ENCODE assay signal across 15 mouse cellular contexts in genomic region chr3:129581024-129581423, GRCm38 (mm10). TPM values are rescaled to one million over a fixed set of nuclear protein-coding genes. Genes with fewer than 3 reads are reported as not detected.
DNase-seq lines count a peak whose midpoint lies in the region; ATAC-seq and TF ChIP-seq lines count a peak whose summit lies in the region.
"Had no signal": no experiment of that assay in that cellular context is flagged by ENCODE, and none has a peak within 500 bp of the region (broad histone marks: within the 10 kb centered on the region; RNA-seq: fewer than 3 reads in every experiment).

No protein-coding gene starts in this region.

- ATAC-seq in hindbrain, postnatal 0 days, result no peak
- no peak for ATAC-seq in hindbrain, embryonic 16.5 days
- ATAC-seq: intestine, embryonic 16.5 days; midbrain, embryonic 16.5 days had no signal

- H3K27ac ChIP-seq in hindbrain, postnatal 0 days, result no peak overlapping the region
- no peak overlapping the region for H3K27ac ChIP-seq in hindbrain, embryonic 16.5 days (ENCODE audit: low read depth, low read length)
- peak overlapping the region; percentile 75 for H3K27ac ChIP-seq in liver, adult 2 months (replicated peaks; ENCODE audit: insufficient read depth, low read depth, low read length)
- H3K27ac ChIP-seq in small intestine, adult 2 months (ENCODE audit: insufficient read depth, low read depth, low read length), result peak overlapping the region; percentile 95
- H3K27ac ChIP-seq: embryonic facial prominence, embryonic 15.5 days; forebrain, embryonic 10.5 days; hindbrain, embryonic 12.5 days had no signal

- H3K9ac ChIP-seq in hindbrain, postnatal 0 days (replicated peaks; ENCODE audit: low read length), result no peak overlapping the region
- no peak overlapping the region for H3K9ac ChIP-seq in hindbrain, embryonic 16.5 days (ENCODE audit: low read depth, low read length)
- no peak overlapping the region for H3K9ac ChIP-seq in liver, adult 2 months (ENCODE audit: low read depth, low read length)
- H3K9ac ChIP-seq: embryonic facial prominence, embryonic 15.5 days; hindbrain, embryonic 12.5 days had no signal

- no peaks in the 10 kb centered on the region for H3K27me3 ChIP-seq in hindbrain, postnatal 0 days (ENCODE audit: insufficient read depth, low read length)
- H3K27me3 ChIP-seq in hindbrain, embryonic 16.5 days (replicated peaks; ENCODE audit: control insufficient read depth, insufficient read depth, low read length), result no peaks in the 10 kb centered on the region
- no peaks in the 10 kb centered on the region for H3K27me3 ChIP-seq in liver, adult 2 months (ENCODE audit: control insufficient read depth, insufficient read depth, low read length)
- H3K27me3 ChIP-seq in small intestine, adult 2 months (ENCODE audit: control insufficient read depth, insufficient read depth, low read length), result no peaks in the 10 kb centered on the region
- H3K27me3 ChIP-seq: embryonic facial prominence, embryonic 15.5 days; hindbrain, embryonic 12.5 days had no signal

- H3K4me2 ChIP-seq in hindbrain, postnatal 0 days (ENCODE audit: low read depth, low read length), result no peak overlapping the region
- no peak overlapping the region for H3K4me2 ChIP-seq in hindbrain, embryonic 16.5 days (ENCODE audit: low read length)
- H3K4me2 ChIP-seq: embryonic facial prominence, embryonic 15.5 days; hindbrain, embryonic 12.5 days had no signal

- 0 out of 2 replicates have a peak, but pooled peaks cover 4% of the 10 kb centered on the region for H3K4me1 ChIP-seq in hindbrain, postnatal 0 days (ENCODE audit: insufficient read depth, low read length)
- H3K4me1 ChIP-seq in hindbrain, embryonic 16.5 days (ENCODE audit: control insufficient read depth, insufficient read depth, low read depth, low read length), result no peaks in the 10 kb centered on the region
- peaks cover 39% of the 10 kb centered on the region for H3K4me1 ChIP-seq in liver, adult 2 months (ENCODE audit: control insufficient read depth, insufficient read depth, low read length)
- H3K4me1 ChIP-seq in small intestine, adult 2 months (ENCODE audit: control insufficient read depth, insufficient read depth, insufficient read length, low read length), result peaks cover 44% of the 10 kb centered on the region
- H3K4me1 ChIP-seq: embryonic facial prominence, embryonic 15.5 days; hindbrain, embryonic 12.5 days had no signal

- 49% methylated on average over 3 of the region's 3 CpGs for WGBS in hindbrain, postnatal 0 days
- 63% methylated on average over 3 of the region's 3 CpGs for WGBS in hindbrain, embryonic 16.5 days
- WGBS in liver, adult 2 months, result 50% methylated on average over 3 of the region's 3 CpGs
- 22% methylated on average over 3 of the region's 3 CpGs for WGBS in small intestine, adult 2 months

- H3K4me3 ChIP-seq in hindbrain, postnatal 0 days (ENCODE audit: low read length), result no peak overlapping the region
- no peak overlapping the region for H3K4me3 ChIP-seq in hindbrain, embryonic 16.5 days (ENCODE audit: low read length)
- no peak overlapping the region for H3K4me3 ChIP-seq in liver, adult 2 months (ENCODE audit: insufficient read depth, low read depth, low read length)
- no peak overlapping the region for H3K4me3 ChIP-seq in small intestine, adult 2 months (ENCODE audit: low read depth, low read length)
- H3K4me3 ChIP-seq: embryonic facial prominence, embryonic 15.5 days; forebrain, embryonic 10.5 days; hindbrain, embryonic 12.5 days had no signal

- H3K36me3 ChIP-seq in hindbrain, postnatal 0 days (ENCODE audit: insufficient read depth, low read length), result no peaks in the 10 kb centered on the region; the same call in 1 of the 2 replicates
- peaks cover 3% of the 10 kb centered on the region; the same call in 1 of the 2 replicates for H3K36me3 ChIP-seq in hindbrain, embryonic 16.5 days (ENCODE audit: control insufficient read depth, insufficient read depth, low read length)
- H3K36me3 ChIP-seq in liver, adult 2 months (ENCODE audit: control insufficient read depth, insufficient read depth, low read length), result peaks cover 9% of the 10 kb centered on the region; the same call in 1 of the 2 replicates
- no peaks in the 10 kb centered on the region for H3K36me3 ChIP-seq in small intestine, adult 2 months (ENCODE audit: control insufficient read depth, insufficient read depth, low read length)
- H3K36me3 ChIP-seq: embryonic facial prominence, embryonic 15.5 days had no signal

- peaks cover 18% of the 10 kb centered on the region; the same call in 1 of the 2 replicates for H3K79me2 ChIP-seq in liver, adult 2 months (ENCODE audit: control insufficient read depth, insufficient read depth, low read length)

- peak; percentile 26 for DNase-seq in hindbrain, postnatal 0 days (ENCODE audit: low spot score)
- DNase-seq in liver, adult 2 months (ENCODE audit: extremely low read depth, low read depth, low spot score), result no peak
- DNase-seq in liver, result no peak
- DNase-seq in cerebellum, postnatal 25 days, result peak; percentile 39 to 60
- DNase-seq in frontal cortex, postnatal 36 days (ENCODE audit: low spot score in 2 of 2), result no peak
- no peak for DNase-seq in frontal cortex, postnatal 14 days (ENCODE audit: low spot score in 2 of 2)
- DNase-seq: adrenal gland, adult 8-10 months; gastrocnemius, postnatal 25 days had no signal

- no peak for TF ChIP-seq POLR2A in liver, adult 2 months (IDR thresholded peaks at IDR 0.05; ENCODE audit: extremely low read depth, insufficient read depth, low read length)
- TF ChIP-seq POLR2A in small intestine, adult 2 months (IDR thresholded peaks at IDR 0.05; ENCODE audit: low read depth, low read length), result no peak

- no peak for TF ChIP-seq CTCF in hindbrain, postnatal 0 days (IDR thresholded peaks at IDR 0.05; ENCODE audit: low read depth)
- no peak for TF ChIP-seq CTCF in liver, adult 2 months (IDR thresholded peaks at IDR 0.05; ENCODE audit: low read depth, low read length)
- no peak for TF ChIP-seq CTCF in small intestine, adult 2 months (IDR thresholded peaks at IDR 0.05; ENCODE audit: extremely low read depth, insufficient read length, insufficient replicate concordance, low read depth, low read length)

- no peaks in the 10 kb centered on the region for H3K9me3 ChIP-seq in hindbrain, postnatal 0 days (ENCODE audit: low read length)
- H3K9me3 ChIP-seq in hindbrain, embryonic 16.5 days (ENCODE audit: control insufficient read depth, low read length), result no peaks in the 10 kb centered on the region
- H3K9me3 ChIP-seq: embryonic facial prominence, embryonic 15.5 days; forebrain, embryonic 10.5 days; hindbrain, embryonic 12.5 days had no signal

RNA-seq across cellular contexts. Expression of gene Elovl6, which starts 48.9 kb away (rescaled TPM):
- 49.3 and 56.1 TPM in 2 replicates for total RNA-seq in hindbrain, postnatal 0 days (2014; rRNA removed)
- polyA plus RNA-seq in hindbrain, postnatal 0 days (2015; fragmentation: Nextera tagmentation; extraction: Ambion mirVana), result 38.0 and 40.8 TPM in 2 replicates
- 44.3 and 44.4 TPM in 2 replicates for polyA plus RNA-seq in hindbrain, embryonic 16.5 days (2015; fragmentation: Nextera tagmentation; extraction: Ambion mirVana)
- total RNA-seq in liver, adult 2 months (2014; rRNA removed), result 30.5 and 44.3 TPM in 2 replicates
- polyA plus RNA-seq in liver, adult 2 months (2012; rRNA removed), result 44.6 and 70.5 TPM in 2 replicates
- 25.3 and 56.2 TPM in 2 replicates for polyA plus RNA-seq in small intestine, adult 2 months (2012; rRNA removed)

Comparison
In these comparisons a context has a peak if more than half of its experiments do, and no peak if none do; other contexts are left out.
1. DNase-seq: peak in hindbrain, postnatal 0 days (single experiment) and cerebellum, postnatal 25 days (2 of 2); none in liver, adult 2 months (single experiment), liver (single experiment), frontal cortex, postnatal 36 days (0 of 2) and frontal cortex, postnatal 14 days (0 of 2).
2. H3K27ac ChIP-seq: peak in liver, adult 2 months (single experiment) and small intestine, adult 2 months (single experiment); none in hindbrain, postnatal 0 days (single experiment) and hindbrain, embryonic 16.5 days (single experiment).